Mouse (Mus musculus) stomach, postnatal 0 days (tissue): Measurements from ENCODE around the gene Snf8. TPM values are rescaled to one million over a fixed set of nuclear protein-coding genes. Genes with fewer than 3 reads are reported as not detected.

Experiments used
- ATAC-seq: fragments of 200-750 bp; cut with Nextera tagmentation; 2 replicates; pipeline ENCODE4 v1.8.0; 2017; ENCODE audit not compliant: low FRiP score, low TSS enrichment
- DNase-seq: peaks from one replicate; pipeline ENCODE4 v3.0.0-alpha.2; 2016; ENCODE audit warnings: low spot score
- H3K27ac ChIP-seq: fragments of 300-500 bp; sonication (generic); replicated peaks from 2 replicates; pipeline ENCODE4 v1.5.1; 2014; ENCODE audit warnings: mild to moderate bottlenecking, control low read depth
- H3K27me3 ChIP-seq: fragments of 300-500 bp; sonication (generic); 2 replicates; pipeline ENCODE4 v1.6.1; 2014; ENCODE audit warnings: low read length; ENCODE audit not compliant: control insufficient read depth, insufficient read depth
- H3K36me3 ChIP-seq: fragments of 300-500 bp; sonication (generic); 2 replicates; pipeline ENCODE4 v1.6.1; 2014; ENCODE audit warnings: low read length, mixed read lengths; ENCODE audit not compliant: control insufficient read depth, insufficient read depth
- H3K4me1 ChIP-seq: fragments of 300-500 bp; sonication (generic); replicated peaks from 2 replicates; pipeline ENCODE4 v1.6.1; 2014; ENCODE audit warnings: antibody characterized with exemption; ENCODE audit not compliant: control insufficient read depth, insufficient read depth
- H3K4me2 ChIP-seq: fragments of 300-500 bp; sonication (generic); replicated peaks from 2 replicates; pipeline ENCODE4 v1.6.1; 2014; ENCODE audit warnings: low read depth, mild to moderate bottlenecking, control low read depth, moderate library complexity
- H3K4me3 ChIP-seq: fragments of 300-500 bp; sonication (generic); 2 replicates; pipeline ENCODE4 v1.5.1; 2014; ENCODE audit warnings: low read depth, low read length, control low read depth
- H3K9ac ChIP-seq: fragments of 300-500 bp; sonication (generic); 2 replicates; pipeline ENCODE4 v1.6.1; 2014; ENCODE audit warnings: mild to moderate bottlenecking, low read length, control low read depth, mixed read lengths
- H3K9me3 ChIP-seq: fragments of 300-500 bp; sonication (generic); 2 replicates; pipeline ENCODE4 v1.6.1; 2016; ENCODE audit warnings: low read length; ENCODE audit not compliant: control insufficient read depth
- CTCF ChIP-seq: IDR thresholded peaks from 2 replicates; pipeline ENCODE4 v1.5.1; 2016; ENCODE audit warnings: antibody characterized with exemption, low read depth, mild to moderate bottlenecking, moderate library complexity
- EP300 ChIP-seq: optimal IDR thresholded peaks from 2 replicates; pipeline ENCODE3; 2016; ENCODE audit warnings: antibody characterized with exemption
- WGBS: fragments of 180-500 bp; shearing (Covaris S2); extraction: QIAGEN DNeasy Blood & Tissue Kit; methylation state at CpG from one replicate; pipeline ENCODE4 v1.1.7; 2014; 5-methylcytosine and 5-hydroxymethylcytosine counted together
- polyA plus RNA-seq: library from polyadenylated mRNA; unstranded; fragments of >200 nt; fragmentation: Nextera tagmentation; extraction: Ambion mirVana; gene quantifications from 2 replicates; pipeline ENCODE4 v1.2.1, GENCODE M21; 2015

Gene Snf8
- polyA plus RNA-seq, 1 experiment from 2014 or later: 83.0 TPM

GRCm38 (mm10) chr11:96006367-96006851, 28.3 kb upstream of the Snf8 start:
- peak overlapping the region; percentile 31; the same call in 1 of the 2 replicates for H3K9ac ChIP-seq
- ATAC-seq (no peak), DNase-seq (peak; percentile 15)
- H3K4me1 ChIP-seq: 0 out of 2 replicates have a peak, but pooled peaks cover 4% of the 10 kb centered on the region
- TF ChIP-seq EP300: no peak
- TF ChIP-seq CTCF: no peak
- peak overlapping the region; percentile 62 for H3K4me3 ChIP-seq
- H3K9me3 ChIP-seq: no peaks in the 10 kb centered on the region
- peak overlapping the region; percentile 88 for H3K4me2 ChIP-seq
- no peak overlapping the region for H3K27ac ChIP-seq
- no peaks in the 10 kb centered on the region for H3K36me3 ChIP-seq
- under 1% methylated on average over 33 of the region's 33 CpGs for WGBS
- peaks cover 7% of the 10 kb centered on the region; the same call in 1 of the 2 replicates for H3K27me3 ChIP-seq

- H3K4me1 ChIP-seq: 0 out of 2 replicates have a peak, but pooled peaks cover 4% of the 10 kb centered on the region
- H3K4me3 ChIP-seq: peak overlapping the region; percentile 62
- ATAC-seq: 0 out of 2 replicates have a peak, but pooled peaks have one; percentile 18
- no peaks in the 10 kb centered on the region for H3K9me3 ChIP-seq
- peak; percentile 40 for DNase-seq
- H3K27me3 ChIP-seq: peaks cover 7% of the 10 kb centered on the region; the same call in 1 of the 2 replicates
- no peaks in the 10 kb centered on the region for H3K36me3 ChIP-seq
- TF ChIP-seq EP300 (no peak), CTCF (no peak; the same call in 1 of the 2 replicates)
- H3K4me2 ChIP-seq: peak overlapping the region; percentile 88
- H3K27ac ChIP-seq: no peak overlapping the region
- 0 out of 2 replicates have a peak overlapping the region, but pooled peaks have one; percentile 23 for H3K9ac ChIP-seq
- WGBS: under 1% methylated on average over 55 of the region's 67 CpGs
These were observed 27.7 kb upstream of the Snf8 start for GRCm38 (mm10) chr11:96006852-96007515.

- TF ChIP-seq EP300 (no peak), CTCF (no peak)
- 0 out of 2 replicates have a peak, but pooled peaks cover 4% of the 10 kb centered on the region for H3K4me1 ChIP-seq
- peak; percentile 32 for DNase-seq
- no peaks in the 10 kb centered on the region for H3K9me3 ChIP-seq
- no peak overlapping the region for H3K27ac ChIP-seq
- no peak for ATAC-seq
- H3K27me3 ChIP-seq: peaks cover 7% of the 10 kb centered on the region; the same call in 1 of the 2 replicates
- H3K36me3 ChIP-seq: no peaks in the 10 kb centered on the region
- WGBS: 3% methylated on average over 33 of the region's 33 CpGs
- peak overlapping the region; percentile 88 for H3K4me2 ChIP-seq
- H3K4me3 ChIP-seq: peak overlapping the region; percentile 62
- H3K9ac ChIP-seq: no peak overlapping the region
These were observed 27.0 kb upstream of the Snf8 start for GRCm38 (mm10) chr11:96007516-96008235.

GRCm38 (mm10) chr11:96008827-96009226, 25.9 kb upstream of the Snf8 start:
- TF ChIP-seq CTCF (no peak), EP300 (no peak)
- no peak overlapping the region for H3K4me3 ChIP-seq
- no peak overlapping the region for H3K9ac ChIP-seq
- no peaks in the 10 kb centered on the region for H3K9me3 ChIP-seq
- no peak overlapping the region for H3K27ac ChIP-seq
- H3K36me3 ChIP-seq: no peaks in the 10 kb centered on the region
- no peak overlapping the region for H3K4me2 ChIP-seq
- WGBS: 26% methylated on average over 1 of the region's 1 CpGs
- ATAC-seq: no peak
- H3K4me1 ChIP-seq: 0 out of 2 replicates have a peak, but pooled peaks cover 4% of the 10 kb centered on the region
- H3K27me3 ChIP-seq: peaks cover 10% of the 10 kb centered on the region; the same call in 1 of the 2 replicates
- DNase-seq: no peak

- 5% methylated on average over 5 of the region's 8 CpGs for WGBS
- no peak overlapping the region for H3K27ac ChIP-seq
- H3K9me3 ChIP-seq: no peaks in the 10 kb centered on the region
- H3K27me3 ChIP-seq: peaks cover 8% of the 10 kb centered on the region; the same call in 1 of the 2 replicates
- no peak for TF ChIP-seq CTCF
- TF ChIP-seq EP300: no peak
- ATAC-seq (no peak), DNase-seq (no peak)
- H3K4me2 ChIP-seq: no peak overlapping the region
- no peaks in the 10 kb centered on the region for H3K36me3 ChIP-seq
- H3K4me3 ChIP-seq: no peak overlapping the region
- no peak overlapping the region for H3K9ac ChIP-seq
- H3K4me1 ChIP-seq: no peaks in the 10 kb centered on the region
These were observed 22.7 kb upstream of the Snf8 start for GRCm38 (mm10) chr11:96011982-96012381.
